Mouse (Mus musculus) layer of hippocampus, postnatal 25 days (tissue): ENCODE data around the gene Lrriq3. TPM values are rescaled to one million over a fixed set of nuclear protein-coding genes. Genes with fewer than 3 reads are reported as not detected.
A peak's percentile ranks its signal among the peaks of the same experiment; 100 is the strongest.

Experiments used
- DNase-seq, 2 experiments: peaks; one replicate each; pipeline ENCODE4 v3.0.0; 2022; ENCODE audit warnings: mixed read lengths in 2 of 2, low spot score in 1 of 2; ENCODE audit errors: extremely low spot score in 1 of 2
- total RNA-seq, 2 experiments: library from RNA; stranded (reverse); gene quantifications; 2 replicates each; pipeline ENCODE4 v1.2.3; 2021

Lrriq3 gene
- under 1 TPM; 0.39 to 0.45 TPM for total RNA-seq

GRCm38 (mm10) chr3:155093116-155093956, at the start of gene Lrriq3, which contains the start of gene Fpgt:
Lrriq3 (plus strand) TSS chr3:155093434.
Fpgt (minus strand) TSS chr3:155093403.
- peak; percentile 79 to 87 for DNase-seq

GRCm38 (mm10) chr3:155052021-155052420, 41.2 kb upstream of the Lrriq3 start:
- DNase-seq: no peak

- no peak for DNase-seq
These were observed 40.0 kb upstream of the Lrriq3 start for GRCm38 (mm10) chr3:155053189-155053588.

- no peak for DNase-seq
These were observed 37.9 kb upstream of the Lrriq3 start, which contains the start of gene Tnni3k for GRCm38 (mm10) chr3:155055231-155055916. Tnni3k (minus strand) TSS chr3:155055407.

- DNase-seq: no peak
These were observed 36.6 kb upstream of the Lrriq3 start for GRCm38 (mm10) chr3:155056606-155057005.

- DNase-seq: no peak
These were observed 35.7 kb upstream of the Lrriq3 start for GRCm38 (mm10) chr3:155057566-155057965.

GRCm38 (mm10) chr3:155058800-155059448, 34.3 kb upstream of the Lrriq3 start:
- DNase-seq: no peak

GRCm38 (mm10) chr3:155059449-155059822, 33.8 kb upstream of the Lrriq3 start:
- DNase-seq: no peak

- no peak for DNase-seq
These were observed 15.3 kb upstream of the Lrriq3 start for GRCm38 (mm10) chr3:155077908-155078307.

GRCm38 (mm10) chr3:155092081-155092480, 1.2 kb upstream of the Lrriq3 start:
- no peak for DNase-seq

GRCm38 (mm10) chr3:155099266-155099665, 6.0 kb downstream of the Lrriq3 start:
- no peak for DNase-seq

- no peak for DNase-seq
These were observed 12.7 kb downstream of the Lrriq3 start for GRCm38 (mm10) chr3:155105957-155106356.

GRCm38 (mm10) chr3:155137737-155138136, 44.5 kb downstream of the Lrriq3 start:
- DNase-seq: no peak

- DNase-seq: no peak
These were observed 47.8 kb downstream of the Lrriq3 start for GRCm38 (mm10) chr3:155141047-155141446.

- no peak for DNase-seq
These were observed 51.1 kb downstream of the Lrriq3 start for GRCm38 (mm10) chr3:155144368-155144767.

GRCm38 (mm10) chr3:155161842-155162241, 68.6 kb downstream of the Lrriq3 start:
- no peak for DNase-seq

- no peak for DNase-seq
These were observed 87.2 kb downstream of the Lrriq3 start for GRCm38 (mm10) chr3:155180303-155180902.

GRCm38 (mm10) chr3:155186456-155186855, 93.2 kb downstream of the Lrriq3 start:
- no peak for DNase-seq

- no peak for DNase-seq
These were observed 95.6 kb downstream of the Lrriq3 start for GRCm38 (mm10) chr3:155188857-155189256.

GRCm38 (mm10) chr3:155234919-155235318, 141.7 kb downstream of the Lrriq3 start:
- no peak for DNase-seq

GRCm38 (mm10) chr3:155235502-155235901, 142.3 kb downstream of the Lrriq3 start:
- no peak for DNase-seq
